Mouse (Mus musculus) forebrain, embryonic 16.5 days (tissue): ENCODE results near the gene Ctrc. TPM values are rescaled to one million over a fixed set of nuclear protein-coding genes. Genes with fewer than 3 reads are reported as not detected.
"Not testable (repeated sequence)": the region's sequence is repeated elsewhere in the genome, so short reads cannot be mapped to it uniquely, and the experiment has no call there.

Source experiments
- ATAC-seq: fragments of 200-750 bp; cut with Nextera tagmentation; 2 replicates; pipeline ENCODE4 v1.8.0; 2017; ENCODE audit warnings: mild to moderate bottlenecking, moderate library complexity
- H3K27ac ChIP-seq: fragments of 300-500 bp; sonication (generic); 2 replicates; pipeline ENCODE4 v1.5.1; 2014; ENCODE audit warnings: low read length, control low read depth
- H3K27me3 ChIP-seq: fragments of 300-500 bp; sonication (generic); replicated peaks from 2 replicates; pipeline ENCODE4 v1.6.1; 2014; ENCODE audit warnings: low read length; ENCODE audit not compliant: control insufficient read depth, insufficient read depth
- H3K36me3 ChIP-seq: fragments of 300-500 bp; sonication (generic); 2 replicates; pipeline ENCODE4 v1.6.1; 2014; ENCODE audit not compliant: control insufficient read depth, insufficient read depth
- H3K4me1 ChIP-seq: fragments of 300-500 bp; sonication (generic); replicated peaks from 2 replicates; pipeline ENCODE4 v1.6.1; 2014; ENCODE audit warnings: low read length; ENCODE audit not compliant: control insufficient read depth, insufficient read depth
- H3K4me2 ChIP-seq: fragments of 300-500 bp; sonication (generic); 2 replicates; pipeline ENCODE4 v1.6.1; 2014; ENCODE audit warnings: mild to moderate bottlenecking, low read length, control low read depth
- H3K4me3 ChIP-seq: fragments of 300-500 bp; sonication (generic); replicated peaks from 2 replicates; pipeline ENCODE4 v1.5.1; 2014; ENCODE audit warnings: mild to moderate bottlenecking, low read length, control low read depth
- H3K9ac ChIP-seq: fragments of 300-500 bp; sonication (generic); replicated peaks from 2 replicates; pipeline ENCODE4 v1.6.1; 2014; ENCODE audit warnings: low read depth, low read length, control low read depth
- H3K9me3 ChIP-seq: fragments of 300-500 bp; sonication (generic); 2 replicates; pipeline ENCODE4 v1.6.1; 2016; ENCODE audit warnings: low read length; ENCODE audit not compliant: control insufficient read depth
- WGBS: fragments of 180-500 bp; shearing (Covaris S2); extraction: QIAGEN DNeasy Blood & Tissue Kit; methylation state at CpG from one replicate; pipeline ENCODE4 v1.1.7; 2014; 5-methylcytosine and 5-hydroxymethylcytosine counted together
- polyA plus RNA-seq: library from polyadenylated mRNA; unstranded; fragments of >200 nt; fragmentation: Nextera tagmentation; extraction: Ambion mirVana; gene quantifications from 2 replicates; pipeline ENCODE4 v1.2.1, GENCODE M21; 2015

The Ctrc gene
- polyA plus RNA-seq, 1 experiment from 2014 or later = not detected

DNA sequence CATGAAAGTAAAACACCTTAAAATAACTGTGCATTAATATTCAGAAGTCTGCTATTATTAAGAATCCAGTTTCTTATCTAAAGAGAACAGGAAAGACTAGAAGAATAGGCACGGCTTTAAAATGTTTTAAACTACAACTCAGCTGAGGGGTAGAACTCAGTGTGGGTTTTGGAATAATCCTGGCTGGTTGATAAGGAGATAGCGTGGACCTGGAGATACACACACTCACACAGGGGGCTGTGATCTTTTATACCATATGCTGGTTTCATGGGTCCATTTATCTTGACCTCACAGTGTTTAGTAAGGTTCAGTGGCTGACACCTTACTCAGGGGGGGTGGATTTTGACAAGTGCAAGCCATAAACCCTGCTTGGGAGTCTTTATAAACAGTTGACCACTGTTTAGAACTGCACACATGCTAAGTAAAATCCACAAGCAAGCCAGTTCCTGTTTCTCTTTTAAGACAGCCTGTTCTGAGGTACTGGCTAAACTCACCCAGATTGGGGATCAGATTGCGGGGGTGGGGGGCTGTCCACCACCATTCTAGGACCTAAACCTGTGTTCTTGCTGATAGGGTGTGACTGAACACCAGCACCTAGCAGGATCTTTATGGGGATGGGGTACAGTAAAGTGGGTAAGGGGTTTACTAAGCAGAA is 56.5 kb downstream of the Ctrc start:
- H3K27ac ChIP-seq = no peak overlapping the region
- WGBS = 56% methylated on average over 3 of the region's 3 CpGs
- no peaks in the 10 kb centered on the region for H3K27me3 ChIP-seq
- peak overlapping the region; percentile 74 for H3K4me3 ChIP-seq
- H3K4me2 ChIP-seq = peak overlapping the region; percentile 75
- H3K4me1 ChIP-seq = peaks cover 6% of the 10 kb centered on the region
- ATAC-seq = no peak
- peaks cover 10% of the 10 kb centered on the region; the same call in 1 of the 2 replicates for H3K36me3 ChIP-seq
- no peaks in the 10 kb centered on the region for H3K9me3 ChIP-seq
- peak overlapping the region; percentile 85 for H3K9ac ChIP-seq

DNA sequence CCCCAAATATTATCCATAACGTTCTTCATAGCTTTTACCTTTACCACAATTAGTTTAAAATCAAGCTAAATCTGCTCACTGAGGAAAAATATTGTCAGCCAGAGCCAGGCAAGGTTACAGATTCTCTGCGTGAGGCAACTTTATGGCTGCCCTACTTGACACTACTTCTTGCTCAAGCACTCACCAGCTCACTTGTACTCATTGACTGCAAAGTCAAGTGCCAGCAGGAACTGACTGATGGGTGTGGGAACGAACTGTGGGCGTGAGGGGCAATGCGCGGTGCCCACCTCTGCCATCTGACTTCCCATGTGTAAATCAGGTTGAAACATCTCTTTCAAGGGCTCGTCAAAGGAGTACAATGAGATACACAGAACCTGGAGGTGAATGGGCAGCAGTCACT is 58.7 kb downstream of the Ctrc start:
- Histone ChIP-seq H3K9ac (no peak overlapping the region), H3K9me3 (no peaks in the 10 kb centered on the region), H3K4me1 (peaks cover 6% of the 10 kb centered on the region), H3K4me3 (no peak overlapping the region), H3K4me2 (no peak overlapping the region), H3K36me3 (peaks cover 28% of the 10 kb centered on the region), H3K27me3 (no peaks in the 10 kb centered on the region), H3K27ac (no peak overlapping the region)
- ATAC-seq = no peak
- WGBS = 93% methylated on average over 7 of the region's 7 CpGs

DNA sequence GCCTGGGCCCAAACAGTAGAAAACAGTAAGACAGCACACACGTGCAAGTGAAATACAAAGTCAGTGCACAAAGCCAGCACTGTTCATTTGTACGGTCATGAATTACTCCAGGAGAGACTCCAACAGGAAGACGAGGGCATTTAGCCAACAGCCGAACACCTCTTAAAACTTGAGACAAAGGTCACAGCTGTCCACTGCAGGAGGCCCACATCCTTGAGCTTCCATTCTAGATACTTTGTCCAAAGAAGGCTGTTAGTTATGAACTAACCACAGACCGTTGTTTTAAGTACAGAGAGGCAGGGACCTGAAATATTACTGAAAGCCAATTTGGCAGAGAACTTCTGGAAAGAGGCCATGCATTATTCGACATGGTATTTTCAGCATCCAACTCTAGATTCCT is 59.1 kb downstream of the Ctrc start:
- Histone ChIP-seq H3K4me1 (peaks cover 6% of the 10 kb centered on the region), H3K27ac (no peak overlapping the region), H3K9ac (no peak overlapping the region), H3K27me3 (no peaks in the 10 kb centered on the region), H3K4me3 (no peak overlapping the region), H3K36me3 (peaks cover 31% of the 10 kb centered on the region), H3K9me3 (no peaks in the 10 kb centered on the region), H3K4me2 (no peak overlapping the region)
- no peak for ATAC-seq
- 66% methylated on average over 6 of the region's 6 CpGs for WGBS

DNA sequence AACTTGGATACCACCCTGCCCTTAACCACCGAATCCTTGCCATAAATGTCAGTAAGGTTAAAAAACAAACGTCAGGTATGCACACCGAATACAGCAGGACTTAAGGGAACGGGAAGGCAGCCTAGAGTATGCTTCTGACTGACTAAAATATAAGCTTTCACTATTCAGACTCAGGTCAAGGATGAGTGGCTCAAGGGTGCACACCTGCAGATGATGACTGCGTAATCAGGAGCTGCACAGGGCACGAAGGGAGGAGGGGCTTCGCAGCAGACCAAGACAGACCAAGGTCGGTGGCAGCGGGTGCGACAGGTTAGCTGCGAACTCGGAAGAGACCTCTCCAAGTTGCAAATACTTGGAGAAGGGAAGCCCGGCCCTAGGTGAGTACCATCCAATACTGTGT is 60.0 kb downstream of the Ctrc start:
- H3K4me1 ChIP-seq = peaks cover 6% of the 10 kb centered on the region
- no peak for ATAC-seq
- peaks cover 37% of the 10 kb centered on the region for H3K36me3 ChIP-seq
- H3K27me3 ChIP-seq = no peaks in the 10 kb centered on the region
- no peak overlapping the region for H3K27ac ChIP-seq
- no peak overlapping the region for H3K4me2 ChIP-seq
- H3K9ac ChIP-seq = no peak overlapping the region
- H3K4me3 ChIP-seq = no peak overlapping the region
- WGBS = 95% methylated on average over 13 of the region's 13 CpGs
- H3K9me3 ChIP-seq = no peaks in the 10 kb centered on the region

DNA sequence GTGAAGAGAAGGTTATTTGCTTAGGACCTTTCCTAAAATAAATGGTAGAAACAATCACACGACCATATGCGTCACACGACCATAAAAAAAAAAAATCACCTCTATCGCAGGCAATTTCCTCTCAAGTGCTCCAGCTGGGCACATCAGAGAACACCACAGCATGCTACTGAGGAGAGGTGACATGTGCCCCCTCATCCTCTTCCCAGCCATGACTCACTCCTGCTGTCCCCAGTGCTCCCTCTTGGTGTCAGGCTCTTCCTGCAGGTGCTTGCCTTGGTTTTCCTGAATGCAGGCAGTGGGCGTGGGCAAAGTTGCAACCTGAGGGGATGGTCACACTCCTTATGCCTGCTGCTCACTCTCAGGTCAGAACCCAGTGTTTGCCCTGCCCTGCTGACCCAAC is 61.3 kb downstream of the Ctrc start:
- H3K9me3 ChIP-seq = no peaks in the 10 kb centered on the region
- H3K9ac ChIP-seq = no peak overlapping the region
- H3K27ac ChIP-seq = no peak overlapping the region
- WGBS = 94% methylated on average over 5 of the region's 5 CpGs
- H3K4me3 ChIP-seq = no peak overlapping the region
- peaks cover 4% of the 10 kb centered on the region for H3K4me1 ChIP-seq
- ATAC-seq = no peak
- no peaks in the 10 kb centered on the region for H3K27me3 ChIP-seq
- peaks cover 38% of the 10 kb centered on the region for H3K36me3 ChIP-seq
- H3K4me2 ChIP-seq = no peak overlapping the region

DNA sequence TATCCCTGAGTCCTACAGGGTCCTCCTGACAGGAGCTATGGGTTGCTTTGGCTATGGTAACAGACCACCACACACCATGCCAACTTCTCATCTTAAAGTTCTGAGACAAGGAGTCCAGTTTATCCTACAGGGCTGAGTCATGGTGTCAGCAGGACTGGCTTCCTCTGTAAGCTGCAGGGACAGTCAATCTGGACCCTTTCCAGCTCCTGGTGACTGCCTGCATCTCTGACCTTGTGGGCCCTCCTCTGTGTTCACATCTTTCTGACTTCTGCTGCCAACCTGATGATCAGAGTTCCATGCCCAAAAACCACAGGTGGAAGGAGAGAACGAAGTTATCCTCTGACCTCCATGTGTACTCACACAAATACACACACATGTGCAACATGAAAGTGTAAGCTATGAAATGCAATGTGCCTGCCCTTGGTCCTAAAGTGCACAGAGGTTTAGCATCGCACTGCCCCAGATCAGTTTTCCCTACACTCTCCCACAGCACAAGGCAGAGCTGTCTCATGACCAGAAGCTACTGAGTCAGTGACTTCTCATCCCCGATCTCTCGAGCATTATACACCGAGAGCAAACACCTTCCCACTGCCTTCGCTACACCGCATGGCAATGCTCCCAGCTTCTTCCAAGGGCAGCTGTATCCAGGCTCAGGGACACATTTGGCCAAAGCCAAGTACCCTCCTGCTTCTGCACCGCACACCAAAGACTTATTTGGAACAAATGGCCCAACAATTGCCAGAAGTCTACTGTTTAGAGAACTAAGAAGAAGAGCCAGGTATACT is 64.8 kb downstream of the Ctrc start:
- WGBS = 95% methylated on average over 8 of the region's 8 CpGs
- Histone ChIP-seq H3K4me2 (no peak overlapping the region), H3K27ac (no peak overlapping the region), H3K9ac (no peak overlapping the region), H3K9me3 (no peaks in the 10 kb centered on the region), H3K27me3 (no peaks in the 10 kb centered on the region), H3K36me3 (peaks cover 43% of the 10 kb centered on the region), H3K4me1 (no peaks in the 10 kb centered on the region), H3K4me3 (no peak overlapping the region)
- ATAC-seq = no peak

DNA sequence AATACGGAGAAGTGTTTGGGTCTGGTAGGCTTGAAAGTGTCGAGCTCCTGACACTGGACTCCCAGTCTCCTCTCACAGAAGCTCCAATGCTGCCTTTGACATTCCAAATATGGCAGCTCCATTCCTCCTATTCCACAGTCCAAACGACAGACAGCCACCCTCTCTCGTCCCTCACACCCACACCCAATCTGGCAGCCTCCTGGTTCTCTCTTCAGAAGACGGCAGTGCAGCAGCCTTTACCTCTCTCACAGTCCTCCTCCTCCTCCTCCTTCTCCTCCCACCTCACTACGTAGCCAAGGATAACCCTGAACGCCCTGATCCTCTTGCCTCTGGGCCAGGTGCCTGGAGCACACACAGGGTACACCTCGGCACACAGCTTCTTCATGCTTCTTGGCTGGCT is 66.3 kb downstream of the Ctrc start:
- H3K27me3 ChIP-seq = no peaks in the 10 kb centered on the region
- H3K4me1 ChIP-seq = no peaks in the 10 kb centered on the region
- no peak for ATAC-seq
- H3K27ac ChIP-seq = no peak overlapping the region
- H3K9me3 ChIP-seq = no peaks in the 10 kb centered on the region
- 88% methylated on average over 8 of the region's 8 CpGs for WGBS
- no peak overlapping the region for H3K4me2 ChIP-seq
- H3K4me3 ChIP-seq = no peak overlapping the region
- peaks cover 51% of the 10 kb centered on the region for H3K36me3 ChIP-seq
- no peak overlapping the region for H3K9ac ChIP-seq

DNA sequence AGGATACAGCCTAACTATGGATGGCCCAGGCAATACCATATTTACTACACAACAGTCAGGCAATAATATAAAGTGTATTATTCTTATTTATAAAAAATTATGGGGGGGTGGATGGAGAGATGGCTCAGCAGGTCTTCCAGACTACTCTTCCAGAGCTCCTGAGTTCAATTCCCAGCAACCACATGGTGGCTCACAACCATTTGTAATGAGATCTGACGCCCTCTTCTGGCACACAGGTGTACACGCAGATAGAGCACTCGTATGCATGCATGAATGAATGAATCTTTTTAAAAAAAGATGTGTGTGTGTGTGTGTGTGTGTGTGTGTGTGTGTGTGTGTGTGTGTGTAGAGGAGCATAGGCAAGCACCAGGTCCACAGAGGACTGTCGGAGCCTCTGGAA is 73.1 kb downstream of the Ctrc start:
- H3K4me3 ChIP-seq, ATAC-seq: not testable (repeated sequence)

DNA sequence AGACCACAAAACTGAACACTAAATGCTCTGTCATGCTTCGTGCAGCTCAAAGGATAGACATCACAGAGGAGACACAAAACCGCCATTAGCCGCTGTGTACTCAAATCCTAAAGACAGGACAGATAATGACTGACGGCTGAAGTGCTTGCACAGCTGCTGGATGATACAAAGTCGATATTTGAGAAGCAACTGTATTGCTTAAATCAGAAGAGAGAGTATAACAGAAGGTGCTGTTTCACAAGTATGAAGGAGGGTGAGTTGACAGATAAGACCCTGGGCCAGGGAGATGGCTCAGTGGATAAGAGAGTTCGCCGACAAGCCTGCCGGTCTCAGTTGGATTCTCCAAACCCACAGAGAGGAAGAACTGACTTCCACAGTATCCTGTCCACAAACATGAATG is 74.3 kb downstream of the Ctrc start:
- WGBS = 98% methylated on average over 8 of the region's 8 CpGs
- H3K36me3 ChIP-seq = peaks cover 27% of the 10 kb centered on the region
- no peak overlapping the region for H3K27ac ChIP-seq
- no peak overlapping the region for H3K4me3 ChIP-seq
- no peak overlapping the region for H3K4me2 ChIP-seq
- no peak overlapping the region for H3K9ac ChIP-seq
- no peak for ATAC-seq
- no peaks in the 10 kb centered on the region for H3K9me3 ChIP-seq
- H3K4me1 ChIP-seq = peaks cover 10% of the 10 kb centered on the region
- H3K27me3 ChIP-seq = no peaks in the 10 kb centered on the region

More for the DNA sequence above, 73.1 kb downstream of the Ctrc start:
- H3K27me3 ChIP-seq, H3K9me3 ChIP-seq, H3K9ac ChIP-seq, H3K4me2 ChIP-seq, H3K4me1 ChIP-seq, H3K27ac ChIP-seq: not testable (repeated sequence)
- 85% methylated on average over 4 of the region's 4 CpGs for WGBS
- peaks cover 29% of the 10 kb centered on the region for H3K36me3 ChIP-seq
